Comparison of ENCODE assay signal across 27 mouse cellular contexts in the genomic region with DNA sequence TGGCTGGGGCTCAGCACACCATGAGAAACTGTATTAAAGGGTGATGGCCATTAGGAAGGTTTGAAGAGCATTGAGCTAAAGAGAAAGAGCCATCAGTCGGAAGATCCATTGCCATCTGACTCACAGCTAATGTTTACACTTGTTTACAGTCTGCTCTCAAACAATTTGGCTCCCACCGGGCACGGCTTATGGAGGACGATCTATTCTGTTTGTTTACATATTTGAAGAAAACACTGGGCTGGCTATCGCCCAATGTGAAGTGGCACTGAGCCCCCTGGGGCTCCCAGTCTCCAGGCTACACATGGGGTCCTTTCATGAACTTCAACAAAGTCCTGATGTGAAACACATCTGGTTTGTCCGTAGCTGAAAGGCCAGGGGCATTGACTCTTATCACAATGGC. TPM values are rescaled to one million over a fixed set of nuclear protein-coding genes. Genes with fewer than 3 reads are reported as not detected.
DNase-seq lines count a peak whose midpoint lies in the region; ATAC-seq and TF ChIP-seq lines count a peak whose summit lies in the region.
"Had no signal": no experiment of that assay in that cellular context is flagged by ENCODE, and none has a peak within 500 bp of the region (broad histone marks: within the 10 kb centered on the region; RNA-seq: fewer than 3 reads in every experiment).

No protein-coding gene starts in this region.

- TF ChIP-seq CTCF in lung, embryonic 14.5 days (IDR thresholded peaks at IDR 0.05; ENCODE audit: low read depth) = no peak
- TF ChIP-seq CTCF in lung, adult 2 months (IDR thresholded peaks at IDR 0.05; ENCODE audit: insufficient read depth, low read length) = no peak
- no peak for TF ChIP-seq CTCF in lung, postnatal 0 days (IDR thresholded peaks at IDR 0.05)

- no peak overlapping the region for H3K27ac ChIP-seq in lung, embryonic 14.5 days (ENCODE audit: low read depth)
- no peak overlapping the region for H3K27ac ChIP-seq in lung, postnatal 0 days (ENCODE audit: low read length)
- H3K27ac ChIP-seq: forebrain, embryonic 10.5 days; forebrain, embryonic 13.5 days; gastrocnemius, adult 2 months; hindbrain, embryonic 10.5 days; hindbrain, embryonic 13.5 days had no signal

- ATAC-seq in lung, embryonic 14.5 days (ENCODE audit: insufficient read depth) = no peak
- ATAC-seq in lung, postnatal 0 days = peak; percentile 36
- ATAC-seq: activated CD4-positive, CD25-positive, alpha-beta regulatory T cell, adult 4 months; forebrain, embryonic 13.5 days; forebrain, postnatal 0 days; hindbrain, embryonic 16.5 days had no signal

- no peak overlapping the region for H3K4me2 ChIP-seq in lung, embryonic 14.5 days
- H3K4me2 ChIP-seq in lung, postnatal 0 days (replicated peaks; ENCODE audit: low read depth, low read length) = no peak overlapping the region
- H3K4me2 ChIP-seq: forebrain, embryonic 13.5 days; heart, embryonic 11.5 days; hindbrain, embryonic 13.5 days had no signal

- no peaks in the 10 kb centered on the region for H3K36me3 ChIP-seq in lung, embryonic 14.5 days (ENCODE audit: insufficient read depth)
- no peaks in the 10 kb centered on the region for H3K36me3 ChIP-seq in lung, postnatal 0 days (ENCODE audit: insufficient read depth, low read length)
- H3K36me3 ChIP-seq: G1E had no signal

- peak; percentile 55 for DNase-seq in lung, embryonic 14.5 days
- no peak for DNase-seq in lung, adult 2 months
- DNase-seq in Muller cell, postnatal 12 days (ENCODE audit: inconsistent ontology term) = peak; percentile 14
- peak; percentile 55 for DNase-seq in lung, postnatal 0 days (ENCODE audit: low spot score)
- DNase-seq in lung, postnatal 36 days = peak; percentile 31
- no peak for DNase-seq in urinary bladder, postnatal 10 days (ENCODE audit: low spot score)
- no peak for DNase-seq in heart, postnatal 14 days
- DNase-seq: adrenal gland, adult 8-10 months; adrenal gland, postnatal 25 days; B cell, adult 2 months; cerebellum, adult 11-12 months; cerebellum, adult 9-10 months; cerebellum, postnatal 14 days; forebrain, postnatal 0 days; gastrocnemius, adult 2 months; gastrocnemius, postnatal 14 days; heart, adult 11 months; heart, postnatal 36 days had no signal

- H3K4me3 ChIP-seq in lung, embryonic 14.5 days (ENCODE audit: low read depth, low read length) = no peak overlapping the region
- H3K4me3 ChIP-seq in lung, adult 2 months (replicated peaks; ENCODE audit: extremely low read depth, low read depth, low read length) = no peak overlapping the region
- H3K4me3 ChIP-seq in lung, postnatal 0 days (ENCODE audit: low read depth, low read length) = no peak overlapping the region
- H3K4me3 ChIP-seq: forebrain, embryonic 10.5 days; forebrain, embryonic 13.5 days; gastrocnemius, adult 2 months; hindbrain, embryonic 10.5 days; hindbrain, embryonic 13.5 days had no signal

- 25% methylated on average over 6 of the region's 6 CpGs for WGBS in lung, embryonic 14.5 days
- 18% methylated on average over 6 of the region's 6 CpGs for WGBS in lung, adult 2 months
- 21% methylated on average over 6 of the region's 6 CpGs for WGBS in lung, postnatal 0 days

- TF ChIP-seq EP300 in lung, postnatal 0 days (IDR thresholded peaks at IDR 0.05) = 0 out of 2 replicates have a peak, but pooled peaks have one; percentile 28

- no peaks in the 10 kb centered on the region for H3K9me3 ChIP-seq in lung, embryonic 14.5 days (ENCODE audit: low read depth, low read length)
- no peaks in the 10 kb centered on the region for H3K9me3 ChIP-seq in lung, postnatal 0 days (ENCODE audit: low read length)
- H3K9me3 ChIP-seq: forebrain, embryonic 10.5 days; forebrain, embryonic 13.5 days; G1E; hindbrain, embryonic 10.5 days; hindbrain, embryonic 13.5 days had no signal

- no peaks in the 10 kb centered on the region for H3K4me1 ChIP-seq in lung, embryonic 14.5 days (ENCODE audit: insufficient read depth)
- peaks cover 3% of the 10 kb centered on the region; the same call in 1 of the 2 replicates for H3K4me1 ChIP-seq in lung, adult 2 months (ENCODE audit: control insufficient read depth, insufficient read depth, low read length)
- H3K4me1 ChIP-seq in lung, postnatal 0 days (ENCODE audit: insufficient read depth, low read depth, low read length) = 0 out of 2 replicates have a peak, but pooled peaks cover 4% of the 10 kb centered on the region

- TF ChIP-seq POLR2A in lung, adult 2 months (IDR thresholded peaks at IDR 0.05; ENCODE audit: borderline replicate concordance, extremely low read depth, low read depth, low read length) = no peak

- intact Hi-C loops in heart, postnatal 14 days (cut with DNase I) = no loop called here

- H3K27me3 ChIP-seq in lung, embryonic 14.5 days (ENCODE audit: insufficient read depth, low read length) = no peaks in the 10 kb centered on the region
- H3K27me3 ChIP-seq in lung, postnatal 0 days (replicated peaks; ENCODE audit: insufficient read depth, low read length) = no peaks in the 10 kb centered on the region
- H3K27me3 ChIP-seq: CH12.LX; forebrain, embryonic 13.5 days had no signal

- H3K9ac ChIP-seq in lung, embryonic 14.5 days = no peak overlapping the region
- H3K9ac ChIP-seq in lung, postnatal 0 days (replicated peaks; ENCODE audit: low read depth) = no peak overlapping the region
- H3K9ac ChIP-seq: forebrain, embryonic 13.5 days; forebrain, postnatal 0 days had no signal

RNA-seq across cellular contexts. Expression of a gene that starts 17.1 kb away (rescaled TPM):
- polyA plus RNA-seq in lung, embryonic 14.5 days (2014; fragmentation: Nextera tagmentation; extraction: Ambion mirVana) = 132 and 142 TPM in 2 replicates
- 5.4 and 6.5 TPM in 2 replicates for polyA plus RNA-seq in lung, adult 2 months (2012; rRNA removed)
- polyA plus RNA-seq in lung, postnatal 0 days (2015; fragmentation: Nextera tagmentation; extraction: Ambion mirVana) = 23.9 and 26.6 TPM in 2 replicates
- total RNA-seq in heart, postnatal 14 days (2021) = 1 to 10 TPM; 5.4 to 5.6 TPM
- total RNA-seq: CH12.LX had no signal
- polyA plus RNA-seq: G1E had no signal

RNA-seq across cellular contexts. Expression of a gene that starts 51.7 kb away (rescaled TPM):
- polyA plus RNA-seq in lung, embryonic 14.5 days (2014; fragmentation: Nextera tagmentation; extraction: Ambion mirVana) = 11.5 and 12.1 TPM in 2 replicates
- polyA plus RNA-seq in lung, adult 2 months (2012; rRNA removed) = 19.3 and 22.1 TPM in 2 replicates
- polyA plus RNA-seq in lung, postnatal 0 days (2015; fragmentation: Nextera tagmentation; extraction: Ambion mirVana) = 15.3 and 15.8 TPM in 2 replicates
- 10 to 100 TPM; 31.3 to 34.6 TPM for total RNA-seq in heart, postnatal 14 days (2021)

Comparison
In these comparisons a context has a peak if more than half of its experiments do, and no peak if none do; other contexts are left out.
1. DNase-seq: peak in lung, embryonic 14.5 days (single experiment), Muller cell, postnatal 12 days (single experiment), lung, postnatal 0 days (single experiment) and lung, postnatal 36 days (single experiment); none in lung, adult 2 months (single experiment), urinary bladder, postnatal 10 days (single experiment) and heart, postnatal 14 days (0 of 2).